Mouse (Mus musculus): ENCODE results near the gene Mmp9.

DNA sequence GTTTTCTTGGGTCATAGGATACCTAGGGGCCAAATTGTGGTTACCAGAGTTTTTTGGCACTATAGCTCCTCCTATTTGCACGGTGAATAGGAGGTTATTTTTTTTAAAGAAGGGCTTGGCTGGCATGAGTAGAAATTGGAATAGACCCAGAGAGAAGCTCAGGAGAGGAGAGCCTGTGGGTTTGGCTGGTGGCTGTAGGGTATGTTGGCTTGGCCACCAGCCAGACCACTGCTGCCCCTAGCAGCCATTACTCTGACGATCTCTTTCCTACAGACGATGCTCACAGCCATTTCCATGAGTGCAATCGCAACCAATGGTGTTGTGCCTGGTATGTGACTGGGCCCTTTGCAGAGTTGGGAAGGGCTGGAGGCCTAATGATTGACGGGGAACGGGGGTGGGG, 35.0 kb downstream of the Mmp9 start:
- TF ChIP-seq MAFK (IDR thresholded peaks at IDR 0.05; ENCODE audit: insufficient read depth, low read depth, low read length) (no peak), ZNF384 (IDR thresholded peaks at IDR 0.05; ENCODE audit: low read depth, low read length) (no peak)
